In the genomic region with DNA sequence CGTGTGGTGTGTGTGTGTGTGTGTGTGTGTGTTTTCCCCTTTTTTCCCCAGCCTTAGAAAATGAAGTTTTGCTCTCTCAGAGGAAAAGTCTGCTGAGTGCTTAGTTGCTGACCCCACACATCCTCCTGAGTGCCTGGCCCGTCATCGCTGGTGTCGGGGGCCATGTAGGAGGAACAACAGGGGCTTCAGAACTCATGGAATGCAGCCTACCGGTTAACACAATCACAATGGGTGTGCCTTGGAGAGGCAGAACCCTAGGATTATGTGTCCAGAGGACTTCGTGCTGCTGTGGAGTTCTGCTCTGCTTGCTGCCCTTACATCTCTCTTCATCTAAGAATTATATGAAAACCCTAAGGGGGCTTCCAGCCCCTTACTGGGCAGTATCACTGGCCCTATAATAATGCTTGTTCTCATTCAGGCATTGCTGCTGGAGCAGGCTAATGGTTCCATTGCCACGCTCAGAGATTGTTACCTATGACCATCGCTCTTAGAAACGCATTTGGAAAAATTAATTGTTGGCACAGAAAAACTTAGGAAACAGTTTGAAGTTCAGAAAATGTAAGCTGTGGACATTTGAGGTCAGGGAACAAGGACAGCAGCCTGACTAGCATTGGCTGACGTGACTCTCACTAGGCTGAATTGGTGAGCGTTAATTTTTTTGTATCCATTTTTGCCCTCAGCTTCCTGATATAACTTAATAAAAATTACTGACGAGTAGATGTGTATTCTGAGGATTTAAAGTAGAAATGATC, we compare ENCODE assay signal across 25 mouse cellular contexts. TPM values are rescaled to one million over a fixed set of nuclear protein-coding genes. Genes with fewer than 3 reads are reported as not detected.
DNase-seq lines count a peak whose midpoint lies in the region; ATAC-seq and TF ChIP-seq lines count a peak whose summit lies in the region.
"Had no signal": no experiment of that assay in that cellular context is flagged by ENCODE, and none has a peak within 500 bp of the region (broad histone marks: within the 10 kb centered on the region; RNA-seq: fewer than 3 reads in every experiment).

No protein-coding gene starts in this region.

- no peaks in the 10 kb centered on the region for H3K27me3 ChIP-seq in kidney, adult 2 months (replicated peaks; ENCODE audit: control insufficient read depth, insufficient read depth, low read length)
- no peaks in the 10 kb centered on the region for H3K27me3 ChIP-seq in liver, adult 2 months (ENCODE audit: control insufficient read depth, insufficient read depth, low read length)
- no peaks in the 10 kb centered on the region for H3K27me3 ChIP-seq in liver, postnatal 0 days (ENCODE audit: insufficient read depth, low read length)
- H3K27me3 ChIP-seq in midbrain, embryonic 11.5 days (ENCODE audit: control insufficient read depth, insufficient read depth, low read length), result no peaks in the 10 kb centered on the region
- no peaks in the 10 kb centered on the region for H3K27me3 ChIP-seq in midbrain, embryonic 14.5 days (ENCODE audit: control insufficient read depth, insufficient read depth, low read length)
- H3K27me3 ChIP-seq: embryonic facial prominence, embryonic 13.5 days; embryonic facial prominence, embryonic 15.5 days; forebrain, embryonic 12.5 days had no signal

- peaks cover 12% of the 10 kb centered on the region for H3K4me1 ChIP-seq in kidney, adult 2 months (ENCODE audit: control insufficient read depth, insufficient read depth, low read length)
- H3K4me1 ChIP-seq in liver, adult 2 months (ENCODE audit: control insufficient read depth, insufficient read depth, low read length), result peaks cover 12% of the 10 kb centered on the region
- peaks cover 7% of the 10 kb centered on the region for H3K4me1 ChIP-seq in liver, postnatal 0 days (ENCODE audit: insufficient read depth)
- peaks cover 3% of the 10 kb centered on the region for H3K4me1 ChIP-seq in midbrain, embryonic 11.5 days (ENCODE audit: control insufficient read depth, insufficient read depth, low read length)
- H3K4me1 ChIP-seq in midbrain, embryonic 14.5 days (ENCODE audit: control insufficient read depth, insufficient read depth, low read length), result 0 out of 2 replicates have a peak, but pooled peaks cover 3% of the 10 kb centered on the region

- H3K9ac ChIP-seq in liver, adult 2 months (ENCODE audit: low read depth, low read length), result no peak overlapping the region
- no peak overlapping the region for H3K9ac ChIP-seq in liver, postnatal 0 days (replicated peaks)
- H3K9ac ChIP-seq in midbrain, embryonic 11.5 days (ENCODE audit: low read length), result no peak overlapping the region
- no peak overlapping the region for H3K9ac ChIP-seq in midbrain, embryonic 14.5 days (replicated peaks; ENCODE audit: low read length)
- H3K9ac ChIP-seq: embryonic facial prominence, embryonic 13.5 days; embryonic facial prominence, embryonic 15.5 days; forebrain, embryonic 12.5 days had no signal

- TF ChIP-seq CTCF in kidney, adult 2 months (conservative IDR thresholded peaks at IDR 0.05; ENCODE audit: insufficient read depth, insufficient read length, low read depth, low read length), result no peak
- no peak for TF ChIP-seq CTCF in liver, adult 2 months (IDR thresholded peaks at IDR 0.05; ENCODE audit: low read depth, low read length)
- no peak for TF ChIP-seq CTCF in liver, postnatal 0 days (IDR thresholded peaks at IDR 0.05; ENCODE audit: low read depth)

- no peaks in the 10 kb centered on the region for H3K36me3 ChIP-seq in kidney, adult 2 months (ENCODE audit: control insufficient read depth, insufficient read depth, low read length)
- H3K36me3 ChIP-seq in liver, adult 2 months (ENCODE audit: control insufficient read depth, insufficient read depth, low read length), result no peaks in the 10 kb centered on the region
- H3K36me3 ChIP-seq in liver, postnatal 0 days (replicated peaks; ENCODE audit: insufficient read depth, low read length), result 0 out of 2 replicates have a peak, but pooled peaks cover under 1% of the 10 kb centered on the region
- no peaks in the 10 kb centered on the region for H3K36me3 ChIP-seq in midbrain, embryonic 11.5 days (ENCODE audit: control insufficient read depth, insufficient read depth, low read length)
- H3K36me3 ChIP-seq in midbrain, embryonic 14.5 days (ENCODE audit: control insufficient read depth, insufficient read depth, low read length), result no peaks in the 10 kb centered on the region; the same call in 1 of the 2 replicates
- H3K36me3 ChIP-seq: forebrain, embryonic 12.5 days had no signal

- no peak for ATAC-seq in liver, postnatal 0 days
- no peak for ATAC-seq in midbrain, embryonic 11.5 days (ENCODE audit: low FRiP score)
- ATAC-seq in midbrain, embryonic 14.5 days (ENCODE audit: low FRiP score, low TSS enrichment), result no peak
- ATAC-seq: forebrain, embryonic 14.5 days had no signal

- H3K4me2 ChIP-seq in liver, postnatal 0 days (ENCODE audit: low read depth, low read length), result no peak overlapping the region
- no peak overlapping the region for H3K4me2 ChIP-seq in midbrain, embryonic 11.5 days
- H3K4me2 ChIP-seq in midbrain, embryonic 14.5 days (ENCODE audit: low read length), result no peak overlapping the region
- H3K4me2 ChIP-seq: embryonic facial prominence, embryonic 13.5 days; embryonic facial prominence, embryonic 15.5 days; forebrain, embryonic 12.5 days had no signal

- H3K4me3 ChIP-seq in kidney, adult 2 months (ENCODE audit: insufficient read depth, low read depth, low read length), result no peak overlapping the region
- H3K4me3 ChIP-seq in liver, adult 2 months (ENCODE audit: insufficient read depth, low read depth, low read length), result no peak overlapping the region
- no peak overlapping the region for H3K4me3 ChIP-seq in liver, postnatal 0 days (ENCODE audit: low read depth, low read length)
- H3K4me3 ChIP-seq in midbrain, embryonic 11.5 days (ENCODE audit: low read depth, low read length), result no peak overlapping the region
- H3K4me3 ChIP-seq in midbrain, embryonic 14.5 days (replicated peaks; ENCODE audit: low read depth, low read length), result no peak overlapping the region
- H3K4me3 ChIP-seq: embryonic facial prominence, embryonic 13.5 days; embryonic facial prominence, embryonic 15.5 days; erythroblast, embryonic 14.5 days; forebrain, embryonic 10.5 days; forebrain, embryonic 12.5 days had no signal

- H3K27ac ChIP-seq in kidney, adult 2 months (ENCODE audit: insufficient read depth, low read depth, low read length), result peak overlapping the region; percentile 83
- peak overlapping the region; percentile 72 for H3K27ac ChIP-seq in liver, adult 2 months (replicated peaks; ENCODE audit: insufficient read depth, low read depth, low read length)
- H3K27ac ChIP-seq in liver, postnatal 0 days (ENCODE audit: low read depth), result no peak overlapping the region
- H3K27ac ChIP-seq in midbrain, embryonic 11.5 days (ENCODE audit: low read depth, low read length), result no peak overlapping the region
- no peak overlapping the region for H3K27ac ChIP-seq in midbrain, embryonic 14.5 days (replicated peaks; ENCODE audit: low read depth, low read length)
- H3K27ac ChIP-seq: embryonic facial prominence, embryonic 13.5 days; embryonic facial prominence, embryonic 15.5 days; forebrain, embryonic 10.5 days; forebrain, embryonic 12.5 days had no signal

- DNase-seq in kidney, adult 2 months, result peak; percentile 18
- no peak for DNase-seq in kidney, adult 11 months
- DNase-seq in liver, adult 2 months (ENCODE audit: extremely low read depth, low read depth, low spot score), result peak; percentile 92
- DNase-seq in liver, postnatal 0 days, result no peak
- peak; percentile 70 for DNase-seq in midbrain, embryonic 11.5 days (ENCODE audit: low spot score, missing footprints)
- no peak for DNase-seq in midbrain, embryonic 14.5 days
- DNase-seq: adrenal gland, adult 2 months; adrenal gland, postnatal 10 days; adrenal gland, postnatal 25 days; cerebellum, adult 11 months; cerebellum, adult 18-20 months; cerebellum, adult 8-10 months; cerebellum, adult 9-11 months; cerebellum, postnatal 14 days; cerebellum, postnatal 36 days; embryo, embryonic 11 days had no signal

- no peak for TF ChIP-seq POLR2A in kidney, adult 2 months (IDR thresholded peaks at IDR 0.05; ENCODE audit: low read depth, low read length)
- TF ChIP-seq POLR2A in liver, adult 2 months (IDR thresholded peaks at IDR 0.05; ENCODE audit: extremely low read depth, insufficient read depth, low read length), result no peak

- 51% methylated on average over 12 of the region's 12 CpGs for WGBS in kidney, adult 2 months
- WGBS in liver, adult 2 months, result 47% methylated on average over 12 of the region's 12 CpGs
- 81% methylated on average over 12 of the region's 12 CpGs for WGBS in liver, postnatal 0 days (ENCODE audit: insufficient replicate concordance)
- 75% methylated on average over 12 of the region's 12 CpGs for WGBS in midbrain, embryonic 11.5 days
- WGBS in midbrain, embryonic 14.5 days, result 75% methylated on average over 12 of the region's 12 CpGs

- H3K79me2 ChIP-seq in liver, adult 2 months (ENCODE audit: control insufficient read depth, insufficient read depth, low read length), result no peaks in the 10 kb centered on the region

- H3K9me3 ChIP-seq in liver, postnatal 0 days (ENCODE audit: low read length), result no peaks in the 10 kb centered on the region
- H3K9me3 ChIP-seq in midbrain, embryonic 11.5 days (ENCODE audit: control insufficient read depth, low read length), result no peaks in the 10 kb centered on the region
- no peaks in the 10 kb centered on the region for H3K9me3 ChIP-seq in midbrain, embryonic 14.5 days (ENCODE audit: control insufficient read depth, low read length)
- H3K9me3 ChIP-seq: embryonic facial prominence, embryonic 13.5 days; embryonic facial prominence, embryonic 15.5 days; forebrain, embryonic 10.5 days; forebrain, embryonic 12.5 days had no signal

- no peak for TF ChIP-seq EP300 in liver, postnatal 0 days (IDR thresholded peaks at IDR 0.05; ENCODE audit: low read depth)

RNA-seq across cellular contexts. Expression of a gene that starts 10.2 kb away (rescaled TPM):
- polyA plus RNA-seq in kidney, adult 2 months (2012; rRNA removed), result 35.3 and 58.4 TPM in 2 replicates
- 0.74 and 0.92 TPM in 2 replicates for total RNA-seq in liver, adult 2 months (2014; rRNA removed)
- polyA plus RNA-seq in liver, adult 2 months (2012; rRNA removed), result 2.2 and 3.5 TPM in 2 replicates
- 0.28 and 0.57 TPM in 2 replicates for polyA plus RNA-seq in liver, postnatal 0 days (2015; fragmentation: Nextera tagmentation; extraction: Ambion mirVana)
- polyA plus RNA-seq in midbrain, embryonic 11.5 days (2014; fragmentation: Nextera tagmentation; extraction: Ambion mirVana), result 19.8 and 24.1 TPM in 2 replicates
- 225 and 337 TPM in 2 replicates for polyA plus RNA-seq in midbrain, embryonic 14.5 days (2014; fragmentation: Nextera tagmentation; extraction: Ambion mirVana)
- total RNA-seq: common myeloid progenitor, adult 5-6 weeks; MEL had no signal
- polyA plus RNA-seq: C2C12; erythroblast, embryonic 14.5 days had no signal

RNA-seq across cellular contexts. Expression of a gene that starts 44.4 kb away (rescaled TPM):
- 25.6 and 30.6 TPM in 2 replicates for polyA plus RNA-seq in kidney, adult 2 months (2012; rRNA removed)
- 9.7 and 9.9 TPM in 2 replicates for total RNA-seq in liver, adult 2 months (2014; rRNA removed)
- 5.6 and 6.1 TPM in 2 replicates for polyA plus RNA-seq in liver, adult 2 months (2012; rRNA removed)
- 4.3 and 5.1 TPM in 2 replicates for polyA plus RNA-seq in liver, postnatal 0 days (2015; fragmentation: Nextera tagmentation; extraction: Ambion mirVana)
- 20.1 and 22.4 TPM in 2 replicates for polyA plus RNA-seq in midbrain, embryonic 11.5 days (2014; fragmentation: Nextera tagmentation; extraction: Ambion mirVana)
- 31.4 and 32.6 TPM in 2 replicates for polyA plus RNA-seq in midbrain, embryonic 14.5 days (2014; fragmentation: Nextera tagmentation; extraction: Ambion mirVana)

RNA-seq across cellular contexts. Expression of a gene that starts 59.0 kb away (rescaled TPM):
- polyA plus RNA-seq in kidney, adult 2 months (2012; rRNA removed), result 19.8 and 27.2 TPM in 2 replicates
- total RNA-seq in liver, adult 2 months (2014; rRNA removed), result 66.8 and 85.7 TPM in 2 replicates
- polyA plus RNA-seq in liver, adult 2 months (2012; rRNA removed), result 164 and 230 TPM in 2 replicates
- 167 and 193 TPM in 2 replicates for polyA plus RNA-seq in liver, postnatal 0 days (2015; fragmentation: Nextera tagmentation; extraction: Ambion mirVana)
- 2.3 and 2.8 TPM in 2 replicates for polyA plus RNA-seq in midbrain, embryonic 11.5 days (2014; fragmentation: Nextera tagmentation; extraction: Ambion mirVana)
- polyA plus RNA-seq in midbrain, embryonic 14.5 days (2014; fragmentation: Nextera tagmentation; extraction: Ambion mirVana), result 1.2 and 2.2 TPM in 2 replicates
- total RNA-seq: MEL had no signal
- polyA plus RNA-seq: C2C12 had no signal

Comparison
In these comparisons a context has a peak if more than half of its experiments do, and no peak if none do; other contexts are left out.
1. DNase-seq: peak in kidney, adult 2 months (single experiment), liver, adult 2 months (single experiment) and midbrain, embryonic 11.5 days (single experiment); none in kidney, adult 11 months (single experiment), liver, postnatal 0 days (single experiment) and midbrain, embryonic 14.5 days (single experiment).
2. H3K27ac ChIP-seq: peak in kidney, adult 2 months (single experiment) and liver, adult 2 months (single experiment); none in liver, postnatal 0 days (single experiment), midbrain, embryonic 11.5 days (single experiment) and midbrain, embryonic 14.5 days (single experiment).